Mouse (Mus musculus): Measurements from ENCODE around the gene Tbl1x.

Gene Tbl1x

DNA sequence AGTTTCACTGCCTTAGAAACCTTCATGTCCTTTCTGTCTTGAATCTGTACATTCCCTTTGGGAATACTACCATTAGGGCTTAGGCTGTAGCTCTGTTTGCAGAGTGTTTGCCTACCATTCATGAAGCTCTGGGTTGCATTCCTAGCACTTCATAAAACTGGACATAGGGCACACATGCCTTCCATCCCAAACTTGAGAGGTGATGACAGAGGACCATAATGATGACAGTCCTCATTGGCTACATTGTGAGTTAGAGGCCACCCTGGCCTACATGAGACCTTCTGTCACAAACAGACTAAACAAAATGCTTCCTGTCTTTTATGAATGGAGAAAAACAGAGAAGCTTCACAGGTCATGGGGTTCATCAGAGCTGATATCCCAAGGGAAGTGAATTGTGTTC, 33.2 kb downstream of the Tbl1x start:
- CTCF ChIA-PET, result no interaction called here

DNA sequence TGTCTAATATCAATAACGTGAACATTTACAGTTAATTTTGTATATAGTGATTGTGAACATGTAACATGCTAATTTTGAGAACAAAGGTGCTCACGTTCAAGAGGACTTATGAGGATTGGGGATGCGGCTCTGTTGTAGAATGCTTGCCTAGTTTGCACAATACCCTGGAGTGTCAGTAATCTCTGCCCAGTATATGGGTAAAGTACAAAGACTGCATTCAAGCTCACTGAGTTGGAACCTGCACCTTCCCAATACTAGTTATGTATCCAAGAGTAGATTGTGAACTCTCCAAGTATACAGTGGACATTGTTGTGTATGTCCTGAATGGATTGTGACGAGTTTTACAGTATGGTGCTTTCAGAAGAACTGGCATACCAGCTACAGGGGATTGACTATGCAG, 33.7 kb downstream of the Tbl1x start:
- CTCF ChIA-PET, result no interaction called here

DNA sequence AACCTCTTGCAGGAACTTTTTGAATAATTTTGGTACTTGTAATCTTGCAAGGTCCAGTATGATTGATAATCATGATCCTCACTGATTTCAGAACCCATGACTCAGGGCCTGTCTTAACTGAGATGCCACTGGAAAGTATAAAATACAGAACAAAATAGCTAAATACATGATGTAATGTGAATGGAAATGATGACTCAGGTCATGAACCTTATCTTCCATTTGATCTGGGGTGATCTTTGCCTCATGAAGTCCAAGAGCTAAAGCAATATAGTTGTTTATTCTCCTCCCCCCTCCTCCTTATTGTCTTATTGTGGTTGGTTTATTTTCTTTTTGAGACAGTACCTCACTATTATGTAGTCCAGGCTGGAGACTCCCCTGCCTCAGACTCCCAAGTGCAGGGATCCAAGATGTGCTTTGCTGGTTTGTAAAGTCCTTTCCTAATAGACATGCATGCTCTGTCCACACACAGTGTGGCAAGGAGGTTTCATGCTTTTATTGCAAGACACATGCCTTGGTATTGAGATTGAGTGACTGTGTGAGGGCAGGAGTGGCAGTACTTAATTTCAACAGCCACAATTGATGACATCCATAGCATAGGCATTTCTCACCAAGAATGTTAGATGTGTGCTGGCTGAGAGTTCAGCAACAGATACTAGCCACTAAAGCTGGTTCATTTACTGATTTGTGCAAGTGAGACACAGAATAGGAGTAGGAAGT, 34.7 kb downstream of the Tbl1x start:
- CTCF ChIA-PET, result no interaction called here

DNA sequence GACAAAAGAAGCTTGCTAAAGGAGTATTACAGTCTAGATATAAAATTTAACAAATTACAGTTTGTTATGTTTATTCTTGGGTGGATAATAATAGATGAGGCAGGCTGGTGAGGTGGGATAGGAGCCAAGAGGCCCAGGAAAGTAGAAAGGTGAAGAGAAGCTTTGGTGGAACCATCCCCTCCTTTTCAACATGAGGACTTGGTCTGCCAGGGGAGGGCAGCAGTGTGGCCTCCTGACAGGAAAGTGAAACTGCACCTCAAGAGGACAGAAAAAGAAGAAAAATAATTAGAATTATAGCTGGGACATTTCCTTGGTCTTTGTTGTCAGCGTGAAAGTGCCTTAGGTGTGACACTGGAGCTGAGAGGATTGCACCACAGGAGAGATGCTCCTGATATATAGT, 35.6 kb downstream of the Tbl1x start:
- CTCF ChIA-PET, result no interaction called here

DNA sequence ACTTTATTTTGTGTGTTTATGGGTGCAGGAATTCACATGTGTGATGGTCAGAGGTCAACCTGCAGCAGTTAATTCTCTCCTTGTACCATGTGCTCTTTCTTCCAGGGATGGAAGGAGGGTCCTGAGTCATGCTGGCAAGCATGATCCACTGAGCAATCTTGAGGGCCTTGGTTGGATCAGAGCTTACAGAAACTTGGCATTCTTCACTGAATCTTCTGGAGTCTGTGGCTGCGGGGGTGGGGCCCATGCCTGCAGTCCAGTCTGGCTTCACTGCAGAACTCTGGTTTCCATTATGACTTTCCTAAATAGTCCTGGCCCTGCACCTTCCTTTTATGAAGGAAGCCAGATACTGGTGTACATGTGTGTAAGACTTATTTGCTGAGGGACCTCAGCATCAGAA, 38.1 kb downstream of the Tbl1x start:
- CTCF ChIA-PET, result no interaction called here

DNA sequence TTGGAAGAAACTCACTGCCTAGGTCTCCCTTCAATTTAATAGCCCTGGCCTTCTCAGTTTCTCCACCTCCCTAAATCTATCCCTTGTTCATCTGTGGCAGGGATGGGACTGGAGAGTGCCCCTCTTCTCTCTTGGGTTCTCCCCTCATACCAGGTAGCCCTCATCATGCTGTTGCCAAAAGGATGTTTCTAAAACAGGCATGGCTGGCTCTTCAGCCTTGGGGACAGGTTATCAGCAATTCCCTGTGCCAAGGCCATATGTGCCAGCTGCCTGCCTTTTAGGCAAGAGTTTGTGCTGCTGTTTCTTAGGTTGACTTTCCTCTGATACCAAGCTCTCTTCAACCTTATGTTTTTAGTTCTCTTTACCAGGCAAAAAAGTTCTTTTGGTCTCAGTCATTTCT, 39.6 kb downstream of the Tbl1x start:
- CTCF ChIA-PET, result no interaction called here

DNA sequence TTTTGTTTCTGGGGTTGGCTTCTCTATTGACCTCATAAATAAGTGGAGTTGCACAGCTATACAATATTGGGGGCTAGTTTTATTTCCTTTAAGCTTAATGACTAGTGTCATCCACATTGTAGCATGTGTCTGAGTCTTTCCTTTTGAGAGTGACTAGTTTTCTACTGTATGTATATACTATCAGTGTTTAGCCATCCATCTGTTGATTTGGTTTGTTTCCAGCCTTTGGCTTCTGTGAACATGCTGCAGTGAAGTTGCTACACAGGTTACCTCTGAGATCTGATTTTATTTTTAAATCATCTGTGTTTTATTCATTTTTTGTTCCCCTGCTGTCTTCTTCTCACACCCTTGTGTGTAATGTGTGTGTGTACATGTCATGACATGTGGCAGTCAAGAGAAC, 40.5 kb downstream of the Tbl1x start:
- CTCF ChIA-PET, result no interaction called here

DNA sequence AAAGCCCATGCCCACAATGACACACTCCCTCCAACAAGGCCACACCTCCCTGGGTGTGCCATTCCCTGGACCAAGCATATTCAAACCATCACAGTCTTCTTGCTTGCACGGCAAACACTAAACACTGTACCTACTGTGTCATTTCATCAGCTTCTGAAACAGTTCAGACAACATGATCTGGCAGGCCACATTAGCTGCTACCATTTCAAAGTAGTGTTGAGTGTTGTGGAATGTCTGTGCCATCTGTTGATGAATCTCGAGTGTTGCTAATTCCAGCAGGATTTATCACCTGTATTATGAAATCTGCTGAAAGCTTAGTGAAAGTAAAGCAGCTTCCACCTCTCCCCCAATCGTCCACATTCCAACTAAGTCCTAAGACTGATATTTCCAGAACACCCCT, 41.3 kb downstream of the Tbl1x start:
- CTCF ChIA-PET, result no interaction called here

DNA sequence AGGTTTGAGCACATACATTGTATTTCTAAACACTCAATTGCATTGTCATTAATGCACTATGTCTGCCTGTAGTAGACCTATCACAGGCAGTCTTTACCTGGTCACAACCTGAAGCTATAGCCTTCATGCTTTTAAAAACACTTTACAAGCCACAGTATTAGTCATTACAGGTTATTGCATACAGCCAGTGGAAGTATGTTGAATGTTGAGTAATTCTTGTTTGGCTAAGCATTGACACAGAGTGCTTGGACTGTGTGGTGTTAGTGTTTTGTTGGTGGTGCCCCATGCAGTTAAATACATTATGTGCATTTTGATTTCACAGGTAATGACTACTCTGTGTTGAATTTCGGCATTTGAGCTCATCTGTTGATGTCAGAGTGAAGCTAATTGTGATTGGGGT, 45.2 kb downstream of the Tbl1x start:
- CTCF ChIA-PET, result no interaction called here

DNA sequence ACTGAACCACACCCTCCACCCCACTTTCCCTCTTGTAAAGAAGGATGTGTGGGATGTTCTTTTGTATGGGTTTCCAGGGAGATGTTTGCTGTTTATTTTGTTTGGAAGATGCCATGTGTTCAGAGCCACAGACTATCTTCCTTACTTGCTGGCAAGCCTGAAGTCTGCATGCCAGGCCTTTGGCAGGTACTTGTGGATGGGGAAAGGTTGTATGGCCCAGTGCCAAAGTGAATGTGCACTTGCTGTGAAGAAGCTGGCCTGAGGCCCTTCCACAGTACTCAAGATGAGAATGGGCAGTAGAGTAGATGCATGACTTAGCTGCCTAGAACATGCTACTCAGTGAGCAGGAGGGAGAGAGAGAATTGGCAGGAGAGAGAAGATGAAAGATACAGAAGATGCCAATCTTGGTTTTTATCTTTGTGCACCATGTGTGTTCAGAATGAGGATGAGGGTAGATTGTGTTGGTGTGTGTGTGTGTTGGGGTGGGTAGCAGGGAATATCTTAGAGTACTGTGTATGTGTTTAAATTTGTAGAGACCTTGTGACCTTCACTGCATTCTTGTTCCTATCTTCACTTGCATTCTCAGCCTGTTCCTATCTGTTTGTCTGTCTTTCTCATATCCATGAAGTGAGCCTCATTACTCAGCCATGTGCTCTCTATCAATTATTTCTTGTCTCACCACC, 48.5 kb downstream of the Tbl1x start:
- CTCF ChIA-PET, result no interaction called here

DNA sequence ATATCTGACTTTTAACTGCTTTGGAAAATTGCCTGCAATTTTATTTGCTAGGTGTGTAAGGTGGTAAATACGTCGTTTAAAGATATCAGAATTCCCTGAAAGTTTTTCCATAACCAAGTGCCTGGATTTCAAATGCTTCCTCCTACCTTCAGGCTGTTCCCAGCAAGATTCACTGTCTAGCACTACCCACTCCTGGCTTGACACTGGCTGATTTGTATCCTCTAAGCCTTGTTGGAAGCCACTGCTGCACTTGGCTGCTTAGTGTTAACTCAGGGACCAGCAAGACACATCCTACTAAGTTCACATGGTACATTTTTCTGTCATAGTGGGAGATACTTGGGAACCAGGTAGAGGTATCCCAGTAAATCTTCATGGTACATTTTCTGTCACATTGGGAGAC, 52.8 kb downstream of the Tbl1x start:
- CTCF ChIA-PET, result no interaction called here

DNA sequence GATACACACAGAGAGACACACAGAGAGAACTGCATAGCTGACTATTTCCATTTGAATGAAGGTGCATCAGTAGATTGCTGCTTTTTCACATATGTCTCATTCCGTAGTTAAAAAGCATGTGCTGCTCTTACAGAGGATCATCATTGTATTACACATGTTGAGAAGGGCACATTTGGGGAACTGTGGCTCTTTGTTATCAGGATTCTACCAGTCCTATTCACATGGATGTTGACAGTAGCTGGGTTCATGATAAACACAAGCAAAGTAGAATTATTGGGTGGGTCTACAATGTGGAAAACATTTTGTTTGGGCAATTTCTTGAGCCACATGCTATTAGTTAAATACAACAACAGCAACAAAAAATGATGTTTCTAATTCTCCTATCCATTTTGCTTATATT, 55.9 kb downstream of the Tbl1x start:
- CTCF ChIA-PET, result no interaction called here

DNA sequence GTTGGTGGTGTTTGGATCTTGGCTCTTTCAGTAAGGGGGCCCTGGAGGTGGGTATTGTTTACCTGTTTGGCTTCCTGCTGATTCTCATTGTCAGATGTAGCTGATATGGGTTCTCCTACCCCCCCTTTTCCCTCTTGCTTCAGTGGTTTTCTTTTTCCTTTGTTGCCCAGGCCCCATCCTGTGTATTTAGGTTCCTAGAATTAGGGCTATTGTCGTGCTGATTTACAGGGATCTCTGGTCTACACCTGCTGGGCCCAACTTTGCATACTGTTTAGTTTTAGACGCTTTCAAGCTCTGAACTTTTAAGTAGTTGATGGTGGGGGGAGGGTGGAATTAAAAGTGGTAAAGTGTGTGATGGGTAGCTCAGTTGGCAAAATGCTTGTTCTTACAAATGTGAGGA, 57.2 kb downstream of the Tbl1x start:
- CTCF ChIA-PET, result no interaction called here

DNA sequence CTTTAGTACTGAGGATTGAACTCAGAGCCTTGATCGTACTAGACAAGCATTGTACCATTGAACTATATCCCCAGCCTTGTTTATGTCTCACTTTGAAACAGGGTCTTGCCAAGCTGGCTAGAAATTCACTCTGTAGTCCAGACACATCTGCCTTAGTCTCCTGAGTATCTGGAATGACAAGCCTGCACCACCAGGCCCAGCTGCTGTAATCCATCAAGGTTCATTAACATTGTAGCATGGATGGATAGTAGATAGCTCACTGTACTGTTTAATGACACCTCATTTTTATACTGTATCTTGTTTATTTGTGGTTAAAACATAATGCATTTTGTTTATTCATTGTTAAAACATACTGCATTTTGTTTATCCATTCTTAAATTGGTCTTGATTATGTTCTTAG, 62.9 kb downstream of the Tbl1x start:
- CTCF ChIA-PET, result no interaction called here

DNA sequence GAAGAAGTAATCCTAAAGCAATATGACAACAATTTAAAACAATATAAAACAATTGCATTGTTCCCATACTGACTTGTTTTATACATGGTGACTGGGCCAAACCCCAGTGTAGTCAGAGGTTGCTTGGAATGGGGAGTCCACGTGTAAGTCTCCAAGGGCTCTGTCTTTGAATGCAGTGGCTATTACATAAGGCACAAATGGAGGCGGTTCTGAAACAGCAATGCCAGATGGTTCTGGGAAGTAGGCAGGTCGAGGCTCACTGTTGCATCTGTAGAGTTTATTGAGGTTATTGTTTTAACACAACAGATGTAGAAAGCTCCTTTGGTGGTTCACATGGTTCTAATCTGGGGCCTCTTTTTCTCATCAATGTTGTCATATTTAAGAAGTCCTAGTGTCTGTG, 66.3 kb downstream of the Tbl1x start:
- CTCF ChIA-PET, result no interaction called here

DNA sequence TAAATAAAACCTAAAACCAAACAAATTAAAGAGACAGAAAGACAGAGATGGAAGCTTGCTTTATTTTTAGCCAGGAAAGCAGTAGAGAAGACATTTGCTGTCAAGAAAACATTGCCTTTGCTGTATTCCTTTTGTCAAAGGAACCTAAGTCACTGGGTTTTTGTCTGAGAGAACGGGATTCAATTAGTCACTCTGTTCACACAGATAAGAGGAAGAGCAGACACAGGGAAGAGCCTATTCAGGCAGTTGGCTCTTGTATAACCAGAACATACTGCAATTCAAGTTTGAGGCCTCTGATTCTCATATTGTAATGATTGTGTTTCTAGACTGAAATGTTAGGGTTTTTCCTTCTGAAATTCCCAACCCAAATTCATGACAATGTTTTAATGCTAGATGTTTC, 67.4 kb downstream of the Tbl1x start:
- CTCF ChIA-PET, result no interaction called here

DNA sequence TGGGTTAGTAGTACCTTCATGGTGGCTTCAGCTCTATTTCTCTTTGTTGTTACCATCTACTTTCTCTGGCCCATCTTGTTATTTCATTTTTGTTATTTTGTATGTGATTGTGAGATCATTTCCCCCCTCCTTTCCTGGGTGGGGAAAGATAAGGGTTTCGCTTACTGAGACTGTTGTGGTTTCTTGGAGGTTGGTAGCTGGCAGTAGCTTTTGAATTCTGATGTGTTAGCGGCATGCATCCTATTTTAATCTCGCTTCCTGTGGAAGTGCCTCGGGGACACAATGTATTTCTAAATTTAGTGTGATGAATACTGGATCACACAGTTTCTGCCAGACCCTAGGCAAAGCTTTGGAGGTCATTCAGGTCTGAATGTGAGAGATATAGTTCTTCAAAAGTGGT, 69.2 kb downstream of the Tbl1x start:
- CTCF ChIA-PET, result no interaction called here

DNA sequence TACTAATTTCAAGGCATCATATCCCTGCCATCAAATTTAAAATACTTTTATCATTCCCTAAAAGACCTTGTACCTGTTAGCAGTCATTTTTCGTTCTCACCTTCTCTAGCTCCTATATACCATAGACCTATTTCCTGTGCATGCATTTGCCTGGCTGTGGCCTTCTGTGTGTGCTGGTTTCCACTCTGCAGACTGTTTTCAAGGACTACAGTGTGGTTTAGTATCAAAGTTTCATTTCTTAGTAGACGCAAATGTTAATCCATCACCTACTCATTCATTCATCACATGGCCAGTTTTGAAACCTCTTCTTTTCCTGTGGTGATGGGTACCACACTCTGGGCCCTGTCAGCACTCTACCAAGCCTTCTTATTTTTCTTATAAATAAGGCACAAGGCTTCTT, 75.2 kb downstream of the Tbl1x start:
- CTCF ChIA-PET, result no interaction called here

DNA sequence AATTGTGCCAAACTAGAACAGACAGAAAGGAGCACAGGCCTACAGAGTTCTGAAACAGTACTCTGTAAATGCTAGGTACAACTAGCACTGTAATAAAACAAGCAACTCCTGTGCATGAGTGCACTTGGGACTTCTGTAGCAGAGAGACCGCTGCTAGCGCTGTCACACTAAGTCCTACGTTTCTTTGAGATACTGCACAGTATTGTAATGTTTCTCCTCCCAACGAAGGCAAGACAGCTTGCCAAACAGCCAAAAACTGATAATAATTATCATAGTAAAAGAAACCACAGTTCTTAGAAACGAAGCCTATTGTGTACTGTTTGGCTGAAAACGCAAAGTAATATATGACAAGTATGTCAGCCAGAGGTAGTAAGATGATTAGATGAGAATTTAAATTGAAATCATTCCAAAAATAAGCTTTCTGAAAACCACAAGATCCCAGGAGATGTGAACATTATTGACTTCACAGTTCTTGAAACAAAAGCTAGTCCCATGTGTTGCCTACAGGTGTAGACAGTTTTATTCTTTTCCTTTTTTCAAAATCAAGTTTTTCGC, 83.9 kb downstream of the Tbl1x start:
- CTCF ChIA-PET, result no interaction called here

DNA sequence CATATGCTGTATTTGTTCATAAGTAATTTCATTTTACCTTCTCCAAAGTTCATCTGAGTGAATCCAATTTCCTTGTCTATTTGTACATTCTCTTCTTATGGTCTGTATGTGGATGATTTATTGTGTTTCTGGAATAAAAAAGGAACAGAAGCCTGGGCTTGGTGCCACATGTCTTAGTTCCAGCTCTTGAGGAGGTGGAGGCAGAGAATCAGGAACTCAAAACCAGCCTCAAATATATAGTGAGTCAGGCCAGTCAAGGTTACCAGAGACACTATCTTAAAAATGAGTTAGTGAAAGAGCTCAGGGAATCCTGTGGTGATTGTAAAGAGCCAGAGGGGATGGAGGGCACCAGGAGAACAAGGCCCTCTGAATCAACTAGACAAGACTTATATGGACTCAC, 86.9 kb downstream of the Tbl1x start:
- CTCF ChIA-PET, result no interaction called here

DNA sequence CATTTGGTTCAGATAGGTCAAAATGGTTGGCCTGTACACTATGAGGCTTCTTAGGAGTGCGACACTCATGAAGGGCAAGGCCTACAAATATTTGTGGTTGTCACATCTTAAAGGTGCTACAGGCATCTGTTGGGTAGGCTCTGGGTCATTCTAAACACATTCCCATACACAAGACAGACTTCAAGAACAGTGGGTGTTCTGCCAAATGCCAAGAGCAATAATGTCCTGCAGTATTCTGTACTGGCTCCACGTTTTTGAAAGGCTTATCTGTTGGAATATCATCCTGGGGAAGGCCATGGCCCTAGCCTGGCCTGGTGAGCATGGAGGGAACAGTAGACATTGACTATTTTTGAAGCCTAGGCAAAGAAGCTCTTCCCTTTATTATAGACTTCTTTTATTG, 87.9 kb downstream of the Tbl1x start:
- CTCF ChIA-PET, result no interaction called here

DNA sequence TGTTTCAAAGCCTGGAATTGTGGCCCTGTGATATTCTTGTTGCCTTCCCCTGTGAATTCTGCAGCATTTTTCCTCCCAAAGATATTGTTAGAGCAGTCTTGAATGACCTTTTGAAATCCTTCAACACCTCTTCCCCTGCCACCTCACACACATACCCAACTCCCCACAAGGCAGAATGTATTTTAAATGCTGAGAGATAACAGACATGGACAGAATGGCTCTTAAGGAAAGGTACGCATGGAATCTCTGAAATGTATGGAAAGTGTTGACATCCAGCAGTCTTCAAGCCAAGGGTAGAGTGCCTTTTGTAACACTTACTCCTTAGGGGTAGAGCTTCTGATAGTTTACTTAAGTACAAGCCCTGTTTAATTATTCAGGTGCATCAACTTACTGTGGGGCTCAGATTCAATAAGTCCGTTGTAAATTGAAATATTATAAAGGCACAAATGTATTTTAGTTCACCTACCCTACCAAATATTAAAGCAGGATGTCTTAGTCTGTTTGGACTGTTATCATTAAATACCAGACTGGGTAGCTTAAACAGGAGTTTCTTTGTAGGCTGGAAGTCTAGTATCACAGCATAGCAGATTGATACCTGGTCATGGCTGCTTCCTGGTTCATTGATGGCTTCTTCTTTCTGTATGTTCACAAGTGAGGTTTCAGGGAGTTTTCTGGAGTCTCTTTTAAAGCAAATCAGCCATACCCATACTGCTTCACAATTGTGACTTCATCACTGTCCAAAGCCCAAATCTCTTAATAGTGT, 92.9 kb downstream of the Tbl1x start:
- CTCF ChIA-PET, result no interaction called here

DNA sequence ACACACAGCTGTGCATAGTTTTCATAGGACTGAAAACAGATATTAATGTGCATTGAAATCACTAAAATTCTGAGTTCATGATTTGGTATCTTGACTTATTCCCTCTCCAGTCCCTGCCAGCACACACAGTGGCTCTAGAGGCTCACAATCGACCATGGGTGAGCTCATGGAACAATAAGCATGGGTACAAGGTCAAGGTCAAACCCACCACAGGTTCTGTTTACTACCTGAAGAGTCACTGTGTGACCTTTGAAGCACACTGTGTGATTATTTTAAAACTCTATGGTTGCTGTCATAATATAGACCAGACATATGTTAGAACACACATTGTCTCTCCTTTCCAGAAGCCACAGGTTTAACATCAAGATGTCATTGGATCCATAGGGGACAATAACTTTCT, 96.7 kb downstream of the Tbl1x start:
- CTCF ChIA-PET, result no interaction called here
